Mouse (Mus musculus) cerebellum, adult 8-10 months (tissue): Measurements from ENCODE around the gene Gm17387.

Experiments
- DNase-seq: peaks from one replicate; pipeline ENCODE4 v3.0.0; 2022

Gm17387 gene

DNA sequence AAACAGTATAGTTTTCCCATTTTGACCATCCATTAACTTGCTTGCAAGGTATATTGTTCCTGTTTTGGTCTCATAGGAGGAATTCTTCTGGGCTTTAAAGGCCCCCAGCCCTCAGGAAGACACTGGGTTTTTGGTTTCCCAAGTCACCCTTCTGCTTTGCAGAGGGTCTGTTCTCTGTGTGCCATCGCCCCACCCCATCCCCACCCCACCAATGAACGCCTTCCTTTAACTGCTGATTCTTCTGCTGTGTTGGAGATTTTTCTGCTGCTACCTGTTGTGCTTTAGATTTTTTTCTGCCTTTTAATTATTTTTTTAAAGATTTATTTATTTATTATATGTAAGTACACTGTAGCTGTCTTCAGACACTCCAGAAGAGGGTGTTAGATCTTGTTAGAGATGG lies at the start of gene Gm17387:
Gm17387 (plus strand) TSS at position 301 of the 400 bp plus-strand sequence.
- DNase-seq, result no peak

DNA sequence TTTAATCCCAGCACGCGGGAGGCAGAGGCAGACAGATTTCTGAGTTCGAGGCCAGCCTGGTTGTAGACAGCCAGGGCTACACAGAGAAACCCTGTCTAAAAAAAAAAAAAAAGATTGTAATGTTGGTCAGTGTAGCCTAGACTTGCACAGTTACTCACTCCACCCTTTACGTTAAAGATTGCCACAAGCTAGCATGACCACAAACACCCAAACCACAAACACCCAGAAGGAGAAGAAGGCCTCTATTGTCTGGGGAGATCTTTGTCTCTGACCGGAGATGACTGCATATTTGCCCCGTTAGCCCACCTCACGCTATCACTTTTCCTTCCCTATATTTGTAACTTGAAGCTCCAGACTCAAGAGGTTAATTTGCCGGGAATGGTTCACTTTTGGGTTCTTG lies 47.2 kb upstream of the Gm17387 start:
- DNase-seq, result no peak

GRCm38 (mm10) chr7:140982971-140983370 lies 46.0 kb upstream of the Gm17387 start:
- DNase-seq, result no peak

- DNase-seq, result no peak
Observed at GRCm38 (mm10) chr7:140987182-140988138, 41.5 kb upstream of the Gm17387 start.

GRCm38 (mm10) chr7:140989022-140989421 lies 39.9 kb upstream of the Gm17387 start:
- DNase-seq, result no peak

- no peak for DNase-seq
Observed at GRCm38 (mm10) chr7:140990185-140990584, 38.7 kb upstream of the Gm17387 start.

DNA sequence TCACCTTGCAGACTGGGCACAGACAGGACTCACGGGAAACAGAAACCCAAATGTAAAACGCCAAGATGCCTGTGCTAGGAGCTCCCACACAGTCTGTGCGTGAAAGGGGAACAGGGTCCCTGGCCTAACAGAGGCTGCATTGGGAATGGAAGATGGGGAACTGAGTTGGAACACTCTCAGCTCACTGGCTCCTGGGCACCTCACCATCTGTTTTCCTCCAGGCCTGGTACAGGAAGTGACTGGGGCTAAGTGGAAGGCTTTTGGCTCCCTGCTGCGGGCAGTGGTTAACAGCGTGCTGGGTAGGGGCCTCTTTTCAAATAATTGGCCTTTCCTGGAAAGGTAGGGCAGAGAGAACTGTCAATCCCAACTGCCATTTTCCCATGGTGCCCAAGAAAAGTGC lies 38.3 kb upstream of the Gm17387 start:
- no peak for DNase-seq

- DNase-seq, result no peak
Observed at GRCm38 (mm10) chr7:140991117-140991689, 37.7 kb upstream of the Gm17387 start.

- no peak for DNase-seq
Observed at GRCm38 (mm10) chr7:140997817-140998216, 31.1 kb upstream of the Gm17387 start.

GRCm38 (mm10) chr7:140998853-140999700 lies 29.9 kb upstream of the Gm17387 start:
- no peak for DNase-seq

DNA sequence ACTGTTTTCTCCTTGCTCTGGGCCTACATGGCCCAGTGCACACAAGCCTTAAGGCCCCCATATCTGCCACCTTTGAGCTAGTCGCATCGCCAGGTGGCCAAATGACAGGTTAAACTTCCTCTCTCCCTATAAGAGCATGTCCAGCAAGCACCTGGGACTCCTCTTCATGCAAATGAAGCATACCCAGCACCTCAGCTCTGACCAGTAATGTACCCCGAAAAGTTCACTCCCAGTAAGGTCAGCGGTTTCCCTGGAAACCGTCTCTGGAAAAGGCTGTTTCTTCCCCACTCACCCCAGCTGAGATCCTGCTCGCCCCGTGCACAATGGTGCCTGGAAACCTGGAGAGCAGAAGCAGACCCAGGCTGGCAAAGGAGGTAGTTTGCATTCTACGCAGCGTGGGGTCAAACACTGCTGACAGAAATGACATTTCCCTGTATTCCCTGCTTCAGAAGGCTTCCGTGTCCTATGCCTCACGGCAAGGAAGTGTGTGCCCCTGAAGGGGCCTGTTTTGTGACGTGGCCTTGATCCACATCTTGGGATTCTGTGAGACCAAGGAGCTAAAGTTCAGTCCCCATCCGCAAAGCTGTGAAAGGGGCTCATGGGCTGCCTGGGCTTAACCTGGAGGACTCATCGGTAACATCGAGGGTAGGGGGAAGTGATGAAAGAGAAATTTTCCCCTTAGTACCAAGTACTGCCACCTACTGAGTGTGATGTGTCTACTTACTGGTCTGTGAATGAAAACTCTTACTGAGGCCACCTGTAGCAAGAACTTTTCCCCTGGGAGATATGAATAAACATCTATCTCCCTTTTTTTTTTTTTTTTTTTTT lies 27.8 kb upstream of the Gm17387 start:
- no peak for DNase-seq

- DNase-seq, result no peak
Observed at GRCm38 (mm10) chr7:141003248-141004010, 25.5 kb upstream of the Gm17387 start.

GRCm38 (mm10) chr7:141006446-141006845 lies 22.5 kb upstream of the Gm17387 start:
- no peak for DNase-seq

DNA sequence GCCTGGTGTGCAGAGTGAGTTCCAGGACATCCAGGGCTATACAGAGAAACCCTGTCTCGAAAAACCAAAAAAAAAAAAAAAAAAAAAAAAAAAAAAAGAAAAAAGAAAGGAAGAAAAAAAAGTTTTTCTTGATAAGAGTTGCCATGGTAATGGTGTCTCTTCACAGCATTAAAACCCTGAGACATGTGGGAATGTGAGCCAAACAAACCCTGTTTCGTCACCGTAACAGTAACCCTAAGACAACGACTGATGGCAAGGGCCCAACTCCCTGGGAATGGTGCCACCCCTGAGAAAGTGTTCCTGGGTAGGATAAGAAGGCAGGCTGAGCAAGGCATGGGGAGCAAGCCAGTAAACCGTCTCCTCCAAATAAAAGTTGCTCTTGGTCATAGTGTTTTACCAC lies 22.0 kb upstream of the Gm17387 start:
- no peak for DNase-seq

DNA sequence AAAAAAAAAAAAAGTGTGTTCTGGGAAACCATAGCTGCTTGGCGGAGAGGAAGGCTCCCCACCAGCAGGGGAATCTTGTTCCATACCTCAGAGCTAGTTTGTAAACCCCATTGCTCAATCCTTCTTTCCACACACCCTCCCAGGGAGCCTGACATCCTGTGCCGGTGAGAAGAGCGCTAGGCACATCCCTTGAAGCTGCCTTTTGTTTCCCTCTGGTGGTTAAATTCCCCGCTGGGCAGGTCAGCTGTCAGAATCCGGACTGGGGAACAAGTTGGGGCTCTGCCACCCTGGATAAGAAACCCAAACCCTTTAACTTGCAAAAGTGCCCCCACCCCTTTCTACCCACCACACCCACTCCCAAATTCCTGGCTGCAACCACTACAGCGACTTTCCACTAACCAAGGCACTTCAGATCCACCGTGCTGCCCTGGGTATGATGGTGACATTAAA lies 20.6 kb upstream of the Gm17387 start:
- DNase-seq, result peak; percentile 3

DNA sequence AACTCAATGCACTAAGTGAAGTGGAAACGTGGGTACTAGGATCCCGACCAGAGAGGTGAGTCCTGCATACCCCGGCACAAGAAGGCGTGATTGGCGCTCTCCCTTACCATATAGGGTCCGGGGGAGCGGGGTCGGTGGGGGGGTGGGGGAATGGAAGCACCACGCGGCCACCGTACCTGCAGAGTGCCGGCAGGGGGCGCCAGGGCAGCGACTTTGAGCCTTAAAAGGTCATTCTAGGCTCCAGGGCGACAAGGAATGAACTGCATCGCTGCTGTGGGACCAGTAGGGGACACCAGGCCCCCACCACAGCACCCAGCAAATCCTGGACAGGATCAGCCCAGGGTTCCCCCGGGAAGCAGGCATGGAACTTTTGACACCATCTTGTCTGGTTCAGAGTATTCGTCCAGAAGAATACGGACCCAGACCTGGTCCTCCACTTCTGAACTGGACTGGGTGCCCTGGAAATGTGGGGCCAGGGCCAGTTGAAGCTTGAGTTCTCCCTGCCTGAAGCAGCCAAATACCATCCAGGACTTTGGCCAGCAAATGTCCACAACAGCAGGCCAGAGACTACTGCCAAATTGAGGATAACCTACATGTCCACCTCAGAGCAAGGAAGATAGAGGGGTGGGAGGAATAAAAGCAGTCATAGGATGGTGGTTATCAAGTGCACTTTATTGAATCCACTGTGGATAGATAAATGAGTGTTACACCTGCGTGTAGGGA lies 19.8 kb upstream of the Gm17387 start:
- DNase-seq, result peak; percentile 49

DNA sequence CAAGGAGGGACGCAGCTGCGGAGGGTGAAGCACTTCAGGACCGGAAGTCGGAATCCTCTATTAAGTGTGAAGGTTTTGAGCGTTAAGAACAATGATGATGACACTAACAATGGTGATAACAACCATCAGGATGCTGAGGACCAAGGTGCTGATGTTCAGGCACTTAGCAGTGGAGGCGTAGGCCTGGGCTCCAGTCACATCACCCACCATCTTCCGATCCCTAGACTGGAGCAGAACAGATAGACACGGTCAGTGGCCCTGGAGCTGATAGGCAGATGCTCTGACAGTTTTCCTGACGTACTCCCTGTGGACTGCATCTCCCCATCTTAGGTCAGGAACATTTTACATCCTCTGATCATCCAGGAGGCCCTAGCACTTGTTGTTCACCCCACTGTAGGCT lies 19.3 kb upstream of the Gm17387 start:
- no peak for DNase-seq

GRCm38 (mm10) chr7:141010593-141010992 lies 18.3 kb upstream of the Gm17387 start, which contains the start of gene Ifitm3:
Gene Ifitm3 (minus strand): TSS chr7:141010770.
- DNase-seq, result no peak

DNA sequence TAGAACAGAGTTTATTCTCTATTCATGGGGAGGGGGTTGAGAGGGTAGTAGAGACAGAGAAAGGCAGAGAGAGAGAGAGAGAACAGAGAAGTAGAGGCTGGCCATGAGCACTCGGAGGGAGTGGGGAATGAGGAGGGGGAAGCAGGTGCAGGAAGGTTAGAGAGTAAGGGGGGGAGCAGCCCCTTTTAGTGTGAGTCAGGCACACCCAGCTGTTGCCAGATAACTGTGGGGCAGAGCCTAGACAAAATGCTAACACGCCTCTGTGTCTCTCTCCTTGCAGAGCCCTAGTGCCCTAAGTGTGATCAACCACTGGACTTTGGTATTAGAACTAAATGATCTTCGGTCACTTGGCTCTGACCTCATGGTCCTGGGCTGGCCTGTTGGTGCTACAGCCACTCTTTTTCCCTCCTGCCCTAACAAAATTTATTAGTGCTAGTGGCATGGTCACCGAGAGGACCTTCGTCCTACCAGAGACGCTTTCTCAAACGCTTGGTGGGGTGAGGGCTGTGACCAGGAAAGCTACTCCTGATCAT lies 17.6 kb upstream of the Gm17387 start:
- DNase-seq, result no peak
